Mouse (Mus musculus): ENCODE data around the gene Cda.

- no peak for TF ChIP-seq CTCF (conservative IDR thresholded peaks at IDR 0.05; ENCODE audit: low read length)
- TF ChIP-seq POU5F1 (IDR thresholded peaks at IDR 0.05; ENCODE audit: borderline replicate concordance, low read length) = no peak
Measured at GRCm38 (mm10) chr4:138301271-138301780, 66.5 kb downstream of the Cda start.
